Mouse (Mus musculus): ENCODE results near the gene S100a11. TPM values are rescaled to one million over a fixed set of nuclear protein-coding genes. Genes with fewer than 3 reads are reported as not detected.

S100a11 gene
- 80.4 and 207 TPM in 2 replicates for polyA plus RNA-seq (2012; rRNA removed)

DNA sequence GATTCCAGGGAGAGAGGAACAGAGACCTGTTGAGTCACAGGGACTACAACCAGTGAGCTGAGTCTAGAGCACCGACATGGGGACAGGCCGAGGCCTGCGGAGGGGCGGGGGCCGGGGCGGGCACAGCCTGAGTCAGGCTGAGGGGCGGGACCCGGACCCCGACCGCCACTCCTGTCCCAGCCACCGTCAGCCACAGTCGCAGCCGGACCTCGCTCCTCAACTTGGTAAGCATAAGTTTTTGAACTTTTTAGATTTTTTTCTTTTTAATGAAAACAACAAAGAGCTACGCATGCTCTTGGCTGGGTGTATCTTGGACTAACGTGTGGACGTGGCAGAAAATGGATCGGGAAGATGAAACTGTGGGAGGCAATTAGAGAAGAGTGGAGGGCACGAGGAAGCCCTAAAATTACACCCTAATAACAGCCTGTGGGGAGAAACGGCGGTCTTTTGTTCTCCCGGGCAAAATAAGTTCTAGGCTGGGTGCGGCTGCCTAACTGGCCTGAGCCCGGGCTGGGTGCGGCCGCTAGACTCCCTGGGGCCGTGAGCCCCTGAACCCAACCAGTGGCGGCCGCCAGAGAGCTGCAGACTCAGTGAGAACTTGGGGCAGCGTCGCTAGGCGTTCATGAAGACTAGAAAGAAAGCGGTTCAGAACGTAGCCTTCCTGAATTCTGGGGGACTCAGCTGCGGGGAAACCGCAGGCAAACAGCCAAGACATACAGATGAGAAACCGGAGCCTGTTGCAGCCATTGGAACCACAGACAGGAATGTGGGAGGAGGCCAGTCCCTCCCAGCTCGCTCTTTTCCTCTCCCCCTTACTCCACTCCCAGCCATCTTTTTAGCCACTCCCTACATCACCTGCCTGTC lies at the start of gene S100a11:
Gene S100a11 (plus strand): TSS at position 159 of the 864 bp plus-strand sequence.

DNA sequence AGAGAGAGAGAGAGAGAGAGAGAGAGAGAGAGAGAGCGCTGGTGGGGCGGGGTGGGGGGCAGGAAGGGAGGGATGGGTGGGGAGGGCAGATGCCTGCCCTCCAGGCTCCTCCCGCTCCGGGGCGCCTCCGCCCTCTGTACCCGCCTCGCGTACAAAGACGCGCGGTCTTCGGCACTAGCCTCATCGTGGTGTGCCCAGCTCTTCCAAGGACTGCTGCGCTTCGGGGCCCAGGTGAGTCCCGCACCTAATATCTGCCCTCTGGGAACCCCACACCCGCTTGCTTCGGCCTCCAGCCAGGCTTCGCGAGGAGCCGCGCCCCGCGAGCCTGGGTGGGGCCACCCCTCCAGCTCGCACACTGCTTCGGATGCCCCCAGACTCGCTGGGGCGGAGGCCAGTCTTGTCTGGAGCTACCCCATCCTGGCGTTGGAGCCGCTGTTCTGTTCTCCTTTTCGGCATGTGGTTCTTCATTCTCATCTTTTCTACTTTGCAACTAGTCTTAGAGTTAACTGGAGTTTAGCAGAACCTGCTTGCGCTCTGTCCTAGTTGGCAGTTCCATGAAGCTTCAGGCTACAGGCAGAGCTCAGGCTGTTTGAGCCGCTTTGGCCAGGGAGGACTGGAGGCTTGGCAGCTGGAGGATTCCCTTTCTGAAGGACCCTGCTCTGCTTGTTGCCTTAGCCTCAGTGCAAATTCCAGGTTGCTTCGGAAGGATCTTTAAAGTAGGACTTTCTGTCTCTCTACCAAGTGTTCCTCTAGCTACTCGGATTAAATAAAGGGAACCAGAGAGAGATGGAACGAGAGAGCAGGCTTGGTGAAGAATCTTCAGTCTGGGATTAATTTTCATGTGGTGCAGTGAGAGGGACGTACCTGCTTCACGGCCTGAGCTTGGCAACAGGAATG lies 34.9 kb downstream of the S100a11 start, which contains the start of gene S100a10:
Gene S100a10 (plus strand): TSS at position 100 of the 897 bp plus-strand sequence.

Other genes starting within 250 kb of the S100a11 start
- not detected in 2 replicates for gene Flg, start 247.0 kb upstream of the S100a11 start, polyA plus RNA-seq (2012; rRNA removed)
- under 0.01 TPM in 1 of 2 replicates, not detected in the other for gene Hrnr, start 200.7 kb upstream of the S100a11 start, polyA plus RNA-seq (2012; rRNA removed)
- not detected in 2 replicates for gene Rptn, start 126.8 kb upstream of the S100a11 start, polyA plus RNA-seq (2012; rRNA removed)
- 0.41 and 0.59 TPM in 2 replicates for gene Tchh, start 78.2 kb upstream of the S100a11 start, polyA plus RNA-seq (2012; rRNA removed)
- gene Tchhl1, start 51.7 kb upstream of the S100a11 start, polyA plus RNA-seq (2012; rRNA removed), result not detected in 2 replicates
- gene S100a10, start 34.6 kb downstream of the S100a11 start, polyA plus RNA-seq (2012; rRNA removed), result 70.9 and 138 TPM in 2 replicates
- gene Tdpoz2, start 132.2 kb downstream of the S100a11 start, polyA plus RNA-seq (2012; rRNA removed), result not detected in 2 replicates
- not detected in 2 replicates for gene Tdpoz1, start 155.8 kb downstream of the S100a11 start, polyA plus RNA-seq (2012; rRNA removed)
- gene Gm37596, start 172.6 kb downstream of the S100a11 start, polyA plus RNA-seq (2012; rRNA removed), result not detected in 2 replicates

Measured in central nervous system, embryonic 14 days (tissue).